In genomic region chr2:119872371-119873104, GRCm38 (mm10) we compare ENCODE assay signal across 8 mouse cellular contexts. TPM values are rescaled to one million over a fixed set of nuclear protein-coding genes. Genes with fewer than 3 reads are reported as not detected.
DNase-seq lines count a peak whose midpoint lies in the region; ATAC-seq and TF ChIP-seq lines count a peak whose summit lies in the region.

No protein-coding gene starts in this region.

- ATAC-seq in erythroid progenitor cell, adult 5-6 weeks (replicated peaks; ENCODE audit: low FRiP score, poor library complexity, severe bottlenecking): peak; percentile 92
- peak; percentile 81 for ATAC-seq in heart, embryonic 13.5 days (ENCODE audit: extremely low read depth, insufficient number of reproducible peaks, low FRiP score, low TSS enrichment)
- peak; percentile 88 for ATAC-seq in kidney, postnatal 0 days (replicated peaks; ENCODE audit: low FRiP score, low read depth)
- ATAC-seq in liver, embryonic 12.5 days: peak; percentile 80

- peak; percentile 68 for DNase-seq in B cell, adult 2 months
- DNase-seq in c-Kit-negative CD71-positive TER-119-positive erythroid progenitor cells, embryonic 14.5 days (ENCODE audit: low read depth, low spot score): peak; percentile 12
- DNase-seq in kidney, postnatal 0 days (ENCODE audit: low spot score): peak; percentile 49
- peak; percentile 11 to 57 for DNase-seq in natural killer cell, adult 2 months (ENCODE audit: low spot score in 2 of 2)
- peak; percentile 71 for DNase-seq in splenic B cell, adult 2 months (ENCODE audit: low read depth, low spot score)

- H3K27ac ChIP-seq in heart, embryonic 13.5 days (replicated peaks): peak overlapping the region; percentile 60
- H3K27ac ChIP-seq in kidney, postnatal 0 days: peak overlapping the region; percentile 37; the same call in 1 of the 2 replicates
- H3K27ac ChIP-seq in liver, embryonic 12.5 days: no peak overlapping the region

- H3K36me3 ChIP-seq in heart, embryonic 13.5 days: no peaks in the 10 kb centered on the region
- H3K36me3 ChIP-seq in kidney, postnatal 0 days (ENCODE audit: insufficient read depth, low read length): no peaks in the 10 kb centered on the region
- no peaks in the 10 kb centered on the region for H3K36me3 ChIP-seq in liver, embryonic 12.5 days
- H3K36me3 ChIP-seq in splenic B cell, adult 2 months (ENCODE audit: control insufficient read depth, insufficient read depth, low read length, poor library complexity, severe bottlenecking): no peaks in the 10 kb centered on the region

- WGBS in heart, embryonic 13.5 days: under 1% methylated on average over 69 of the region's 73 CpGs
- WGBS in kidney, postnatal 0 days: under 1% methylated on average over 72 of the region's 73 CpGs
- 1% methylated on average over 73 of the region's 73 CpGs for WGBS in liver, embryonic 12.5 days (ENCODE audit: insufficient replicate concordance)

- H3K9ac ChIP-seq in heart, embryonic 13.5 days: peak overlapping the region; percentile 83
- H3K9ac ChIP-seq in kidney, postnatal 0 days (ENCODE audit: low read depth, low read length): peak overlapping the region; percentile 72
- peak overlapping the region; percentile 63 for H3K9ac ChIP-seq in liver, embryonic 12.5 days

- H3K27me3 ChIP-seq in heart, embryonic 13.5 days (replicated peaks): peaks cover 6% of the 10 kb centered on the region; the same call in 1 of the 2 replicates
- no peaks in the 10 kb centered on the region for H3K27me3 ChIP-seq in kidney, postnatal 0 days (ENCODE audit: insufficient read depth, low read length)
- peaks cover 35% of the 10 kb centered on the region for H3K27me3 ChIP-seq in liver, embryonic 12.5 days (replicated peaks)
- no peaks in the 10 kb centered on the region for H3K27me3 ChIP-seq in splenic B cell, adult 2 months (ENCODE audit: control insufficient read depth, insufficient read depth, low read length, poor library complexity, severe bottlenecking)

- peak overlapping the region; percentile 65 for H3K4me3 ChIP-seq in heart, embryonic 13.5 days
- H3K4me3 ChIP-seq in kidney, postnatal 0 days (replicated peaks; ENCODE audit: low read depth, low read length): peak overlapping the region; percentile 38
- H3K4me3 ChIP-seq in liver, embryonic 12.5 days: peak overlapping the region; percentile 63

- H3K4me1 ChIP-seq in heart, embryonic 13.5 days: peaks cover 6% of the 10 kb centered on the region
- H3K4me1 ChIP-seq in kidney, postnatal 0 days (replicated peaks; ENCODE audit: insufficient read depth, low read length): peaks cover 12% of the 10 kb centered on the region
- peaks cover 16% of the 10 kb centered on the region for H3K4me1 ChIP-seq in liver, embryonic 12.5 days

- H3K9me3 ChIP-seq in heart, embryonic 13.5 days: no peaks in the 10 kb centered on the region
- H3K9me3 ChIP-seq in kidney, postnatal 0 days (replicated peaks; ENCODE audit: low read length): no peaks in the 10 kb centered on the region
- no peaks in the 10 kb centered on the region for H3K9me3 ChIP-seq in liver, embryonic 12.5 days (replicated peaks)

- TF ChIP-seq CTCF in kidney, postnatal 0 days (IDR thresholded peaks at IDR 0.05; ENCODE audit: low read depth): no peak

- peak overlapping the region; percentile 87 for H3K4me2 ChIP-seq in heart, embryonic 13.5 days
- peak overlapping the region; percentile 91 for H3K4me2 ChIP-seq in kidney, postnatal 0 days (ENCODE audit: low read length)
- H3K4me2 ChIP-seq in liver, embryonic 12.5 days: peak overlapping the region; percentile 96

RNA-seq across cellular contexts. Expression of gene Mga, which starts 24.5 kb away (rescaled TPM):
- total RNA-seq in erythroid progenitor cell, adult 5-6 weeks (2015; ENCODE audit: low replicate concordance): 8.3 and 10.5 TPM in 2 replicates
- total RNA-seq in erythroid progenitor cell, adult 5-6 weeks (2017; ENCODE audit: low replicate concordance): 12.2 and 20.9 TPM in 2 replicates
- 15.4 and 17.7 TPM in 2 replicates for polyA plus RNA-seq in heart, embryonic 13.5 days (2015; fragmentation: Nextera tagmentation; extraction: Ambion mirVana)
- polyA plus RNA-seq in kidney, postnatal 0 days (2015; fragmentation: Nextera tagmentation; extraction: Ambion mirVana): 17.5 TPM in 2 replicates
- polyA plus RNA-seq in liver, embryonic 12.5 days (2016; fragmentation: Nextera tagmentation; extraction: Ambion mirVana): 12.5 and 13.3 TPM in 2 replicates

Comparison
In these comparisons a context has a peak if more than half of its experiments do, and no peak if none do; other contexts are left out.
1. DNase-seq: peak in every context shown above with its lines; median percentile 71 in splenic B cell, adult 2 months; 68 in B cell, adult 2 months; 49 in kidney, postnatal 0 days; 34 in natural killer cell, adult 2 months; 12 in c-Kit-negative CD71-positive TER-119-positive erythroid progenitor cells, embryonic 14.5 days.